Mouse (Mus musculus) left cerebral cortex, postnatal 4 days (tissue): ENCODE measurements around the gene Tent5d. TPM values are rescaled to one million over a fixed set of nuclear protein-coding genes. Genes with fewer than 3 reads are reported as not detected.

Experiments
- DNase-seq: peaks from one replicate; pipeline ENCODE4 v3.0.0-alpha.2; 2022
- intact Hi-C: fragments of 180-260 bp; cut with DNase I; formaldehyde crosslinking; loops from one replicate; pipeline ENCODE4 v1.15.1; 2025
- total RNA-seq, 2 experiments: library from RNA; stranded (reverse); gene quantifications; 2 replicates each; pipeline ENCODE4 v1.2.3; 2021

Tent5d gene
- not detected for total RNA-seq

GRCm38 (mm10) chrX:107792290-107792689 is at the start of gene Tent5d:
Gene Tent5d (plus strand): TSS chrX:107792590.
- no peak for DNase-seq

GRCm38 (mm10) chrX:107767896-107768295 is 24.5 kb upstream of the Tent5d start:
- no peak for DNase-seq
- intact Hi-C loops = no loop called here

More at GRCm38 (mm10) chrX:107792290-107792689, at the start of gene Tent5d:
- intact Hi-C loops = no loop called here

- intact Hi-C loops = no loop called here
- DNase-seq = no peak
Measured at GRCm38 (mm10) chrX:107790136-107790535, 2.3 kb upstream of the Tent5d start.

- intact Hi-C loops = no loop called here
- no peak for DNase-seq
Measured at GRCm38 (mm10) chrX:107790750-107791493, 1.5 kb upstream of the Tent5d start.

GRCm38 (mm10) chrX:107795785-107796184 is 3.4 kb downstream of the Tent5d start:
- intact Hi-C loops = no loop called here

GRCm38 (mm10) chrX:107796919-107797318 is 4.5 kb downstream of the Tent5d start:
- DNase-seq = no peak
- intact Hi-C loops = no loop called here

More at GRCm38 (mm10) chrX:107795785-107796184, 3.4 kb downstream of the Tent5d start:
- DNase-seq = no peak

- intact Hi-C loops = loop anchor here (10.0 kb wide), 1 partner anchor 723 kb away; no protein-coding TSS in a partner anchor
- no peak for DNase-seq
Measured at GRCm38 (mm10) chrX:107812120-107812519, 19.7 kb downstream of the Tent5d start.

- peak; percentile 21 for DNase-seq
- intact Hi-C loops = loop anchor here (10.0 kb wide), 1 partner anchor 719 kb away; no protein-coding TSS in a partner anchor
Measured at GRCm38 (mm10) chrX:107815502-107816217, 23.3 kb downstream of the Tent5d start.

GRCm38 (mm10) chrX:107816218-107816554 is 23.8 kb downstream of the Tent5d start, which contains the start of gene 2610002M06Rik:
Gene 2610002M06Rik (minus strand): TSS chrX:107816334.
- intact Hi-C loops = loop anchor here (10.0 kb wide), 1 partner anchor 719 kb away; no protein-coding TSS in a partner anchor
- peak; percentile 92 for DNase-seq

- no peak for DNase-seq
- intact Hi-C loops = loop anchor here (10.0 kb wide), 1 partner anchor 718 kb away; no protein-coding TSS in a partner anchor
Measured at GRCm38 (mm10) chrX:107816726-107817125, 24.3 kb downstream of the Tent5d start.

GRCm38 (mm10) chrX:107858165-107858564 is 65.8 kb downstream of the Tent5d start:
- intact Hi-C loops = no loop called here
- no peak for DNase-seq

Other genes with a start within 250 kb of the Tent5d start
- gene Tbx22, start 124.6 kb upstream of the Tent5d start, total RNA-seq = not detected
- 10 to 100 TPM; 36.7 to 38.6 TPM for gene 2610002M06Rik, start 23.7 kb downstream of the Tent5d start, total RNA-seq
- gene Gm732, start 155.9 kb downstream of the Tent5d start, total RNA-seq = not detected